10 mouse cellular contexts compared by ENCODE assay signal in genomic region chr12:71835966-71836668, GRCm38 (mm10). TPM values are rescaled to one million over a fixed set of nuclear protein-coding genes. Genes with fewer than 3 reads are reported as not detected.
DNase-seq lines count a peak whose midpoint lies in the region; ATAC-seq and TF ChIP-seq lines count a peak whose summit lies in the region.
"Had no signal": no experiment of that assay in that cellular context is flagged by ENCODE, and none has a peak within 500 bp of the region (broad histone marks: within the 10 kb centered on the region; RNA-seq: fewer than 3 reads in every experiment).

No protein-coding gene starts in this region.

- H3K4me1 ChIP-seq in liver, embryonic 14.5 days (replicated peaks; ENCODE audit: control insufficient read depth in 2 of 2, insufficient read depth in 2 of 2, low read length in 1 of 2) = peaks cover 39 to 71% of the 10 kb centered on the region in 2 experiments
- H3K4me1 ChIP-seq in forebrain, embryonic 13.5 days = peaks cover 89% of the 10 kb centered on the region

- 63% methylated on average over 5 of the region's 5 CpGs for WGBS in liver, embryonic 14.5 days (ENCODE audit: insufficient replicate concordance)
- WGBS in forebrain, embryonic 13.5 days = 73% methylated on average over 5 of the region's 5 CpGs

- no peaks in the 10 kb centered on the region for H3K27me3 ChIP-seq in liver, embryonic 14.5 days (ENCODE audit: control insufficient read depth, insufficient read depth, low read length)
- H3K27me3 ChIP-seq in forebrain, embryonic 13.5 days = no peaks in the 10 kb centered on the region

- no peak overlapping the region for H3K27ac ChIP-seq in liver, embryonic 14.5 days
- H3K27ac ChIP-seq in forebrain, embryonic 13.5 days = no peak overlapping the region
- H3K27ac ChIP-seq: forebrain, embryonic 10.5 days; hindbrain, postnatal 0 days had no signal

- no peak for ATAC-seq in liver, embryonic 14.5 days (ENCODE audit: insufficient read depth)
- no peak for ATAC-seq in inflammation-experienced regulatory T-cells, adult 6 months
- no peak for ATAC-seq in forebrain, embryonic 13.5 days
- ATAC-seq: hindbrain, postnatal 0 days had no signal

- no peak for TF ChIP-seq EP300 in liver, embryonic 14.5 days (IDR thresholded peaks at IDR 0.05; ENCODE audit: low read depth)

- peak overlapping the region; percentile 24 for H3K4me2 ChIP-seq in liver, embryonic 14.5 days (ENCODE audit: low read depth)
- no peak overlapping the region for H3K4me2 ChIP-seq in forebrain, embryonic 13.5 days

- H3K9ac ChIP-seq in liver, embryonic 14.5 days (replicated peaks) = no peak overlapping the region
- H3K9ac ChIP-seq in forebrain, embryonic 13.5 days = no peak overlapping the region

- H3K4me3 ChIP-seq in liver, embryonic 14.5 days (ENCODE audit: insufficient read depth in 1 of 2, low read depth in 2 of 2, low read length in 2 of 2) = no peak overlapping the region
- H3K4me3 ChIP-seq in forebrain, embryonic 13.5 days = no peak overlapping the region
- H3K4me3 ChIP-seq: forebrain, embryonic 10.5 days had no signal

- H3K9me3 ChIP-seq in liver, embryonic 14.5 days (ENCODE audit: control insufficient read depth, low read length) = no peaks in the 10 kb centered on the region
- no peaks in the 10 kb centered on the region for H3K9me3 ChIP-seq in forebrain, embryonic 13.5 days (replicated peaks)
- H3K9me3 ChIP-seq: forebrain, embryonic 10.5 days had no signal

- DNase-seq in adrenal gland, postnatal 14 days = peak; percentile 14
- DNase-seq in adrenal gland, adult 8-10 months = no peak
- DNase-seq in kidney, adult 18-20 months = peak; percentile 29
- no peak for DNase-seq in kidney, postnatal 10 days
- peak; percentile 28 for DNase-seq in NIH3T3 (ENCODE audit: low read depth)
- no peak for DNase-seq in liver, embryonic 14.5 days (ENCODE audit: low read depth in 3 of 3, low spot score in 3 of 3)

- H3K36me3 ChIP-seq in liver, embryonic 14.5 days (replicated peaks; ENCODE audit: control insufficient read depth, insufficient read depth, low read depth) = no peaks in the 10 kb centered on the region
- H3K36me3 ChIP-seq in forebrain, embryonic 13.5 days (ENCODE audit: poor library complexity, severe bottlenecking) = no peaks in the 10 kb centered on the region
- H3K36me3 ChIP-seq: forebrain, embryonic 10.5 days had no signal

- no peak for TF ChIP-seq CTCF in liver, embryonic 14.5 days (IDR thresholded peaks at IDR 0.05; ENCODE audit: low read depth)

RNA-seq across cellular contexts. Expression of gene Daam1, which starts 5.2 kb away (rescaled TPM):
- 20.1 and 22.3 TPM in 2 replicates for total RNA-seq in adrenal gland, postnatal 14 days (2021)
- total RNA-seq in adrenal gland, adult 8-10 months (2022) = 10 to 100 TPM; 22.6 to 28.0 (median 26.9) TPM
- 6.6 and 10.5 TPM in 2 replicates for polyA plus RNA-seq in liver, embryonic 14.5 days (2012; rRNA removed)
- 13.3 and 13.7 TPM in 2 replicates for polyA plus RNA-seq in liver, embryonic 14.5 days (2014; fragmentation: Nextera tagmentation; extraction: Ambion mirVana)
- 1 to 10 TPM; 1.4 to 3.0 (median 1.6) TPM for polyA plus RNA-seq in inflammation-experienced regulatory T-cells, adult 6 months (2017; shearing (Covaris generic))
- 17.6 and 20.6 TPM in 2 replicates for polyA plus RNA-seq in forebrain, embryonic 13.5 days (2015; fragmentation: Nextera tagmentation; extraction: Ambion mirVana)

Comparison
In these comparisons a context has a peak if more than half of its experiments do, and no peak if none do; other contexts are left out.
1. DNase-seq: peak in adrenal gland, postnatal 14 days (single experiment), kidney, adult 18-20 months (single experiment) and NIH3T3 (single experiment); none in adrenal gland, adult 8-10 months (single experiment), kidney, postnatal 10 days (single experiment) and liver, embryonic 14.5 days (0 of 3).